Mouse (Mus musculus): ENCODE measurements around the gene Hint3.

DNA sequence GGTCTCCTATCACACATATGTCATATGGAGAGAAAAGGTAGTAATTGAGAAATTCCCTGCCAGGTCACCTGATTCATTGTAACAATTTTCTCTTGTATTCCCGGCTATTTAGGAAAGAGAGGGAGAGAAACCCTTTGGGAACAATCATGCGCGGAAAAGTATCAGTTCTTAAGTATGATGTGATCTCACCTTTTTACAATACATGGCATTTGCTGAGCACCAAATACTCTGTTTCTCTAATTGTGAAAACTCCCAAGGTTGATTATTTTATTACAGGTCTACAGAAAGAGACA lies 10.6 kb downstream of the Hint3 start:
- TF ChIP-seq POLR2A (IDR thresholded peaks at IDR 0.05; ENCODE audit: extremely low read depth, insufficient read depth, low read length) = no peak
- TF ChIP-seq CTCF (IDR thresholded peaks at IDR 0.05; ENCODE audit: low read depth, low read length) = no peak

Data from liver, adult 2 months (tissue).